44 mouse cellular contexts compared by ENCODE assay signal in the genomic region with DNA sequence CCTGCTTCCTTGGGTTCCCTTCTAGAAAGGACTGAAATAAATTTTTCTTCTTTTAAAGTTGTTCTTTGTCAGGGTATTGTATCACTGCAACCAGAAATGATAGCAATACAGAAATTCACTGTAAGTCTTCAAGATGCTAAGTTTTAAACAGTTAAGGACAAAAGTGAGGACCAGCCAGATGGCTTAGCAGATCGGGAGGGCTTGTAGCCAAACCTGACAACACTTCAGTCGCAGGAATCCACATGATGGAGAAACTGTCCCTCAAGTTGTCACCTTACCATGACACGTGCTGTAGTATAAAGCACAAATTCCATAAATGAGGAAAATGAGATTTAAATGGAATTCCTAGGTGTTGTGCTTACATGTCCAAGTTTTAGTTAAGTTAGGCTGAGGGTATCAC. TPM values are rescaled to one million over a fixed set of nuclear protein-coding genes. Genes with fewer than 3 reads are reported as not detected.
"Had no signal": no experiment of that assay in that cellular context is flagged by ENCODE, and none has a peak within 500 bp of the region (broad histone marks: within the 10 kb centered on the region; RNA-seq: fewer than 3 reads in every experiment).

No protein-coding gene starts in this region.

- H3K27me3 ChIP-seq: heart, embryonic 13.5 days; heart, embryonic 15.5 days; hindbrain, embryonic 13.5 days; hindbrain, embryonic 15.5 days; kidney, embryonic 15.5 days; limb, embryonic 13.5 days; limb, embryonic 15.5 days; liver, embryonic 12.5 days had no signal

- DNase-seq: gastrocnemius, postnatal 14 days; gastrocnemius, postnatal 36 days; heart, adult 18-20 months; heart, postnatal 14 days; heart, postnatal 36 days; kidney, adult 11 months; kidney, adult 2 months; kidney, adult 9 months; kidney, postnatal 14 days; kidney, postnatal 36 days; layer of hippocampus, adult 9-11 months; layer of hippocampus, postnatal 36 days; left cerebral cortex, postnatal 4 days had no signal

- H3K9ac ChIP-seq: heart, embryonic 13.5 days; heart, embryonic 15.5 days; hindbrain, embryonic 13.5 days; hindbrain, embryonic 15.5 days; kidney, embryonic 15.5 days; limb, embryonic 13.5 days; limb, embryonic 15.5 days; liver, embryonic 12.5 days; liver, embryonic 14.5 days had no signal

- H3K4me3 ChIP-seq: heart, embryonic 13.5 days; heart, embryonic 15.5 days; hindbrain, embryonic 13.5 days; hindbrain, embryonic 15.5 days; kidney, embryonic 15.5 days; limb, embryonic 13.5 days; limb, embryonic 15.5 days; liver, embryonic 12.5 days had no signal

- H3K27ac ChIP-seq: heart, embryonic 13.5 days; heart, embryonic 15.5 days; hindbrain, embryonic 13.5 days; hindbrain, embryonic 15.5 days; hindbrain, postnatal 0 days; kidney, embryonic 15.5 days; kidney, postnatal 0 days; limb, embryonic 13.5 days; limb, embryonic 15.5 days; liver, embryonic 12.5 days; liver, embryonic 14.5 days had no signal

- H3K4me2 ChIP-seq: heart, embryonic 11.5 days; heart, embryonic 13.5 days; heart, embryonic 15.5 days; hindbrain, embryonic 13.5 days; hindbrain, embryonic 15.5 days; kidney, embryonic 15.5 days; limb, embryonic 13.5 days; limb, embryonic 15.5 days; liver, embryonic 12.5 days had no signal

- H3K36me3 ChIP-seq: heart, embryonic 15.5 days; hindbrain, embryonic 15.5 days; limb, embryonic 15.5 days; liver, embryonic 12.5 days had no signal

- H3K9me3 ChIP-seq: heart, embryonic 13.5 days; heart, embryonic 15.5 days; hindbrain, embryonic 13.5 days; hindbrain, embryonic 15.5 days; kidney, embryonic 15.5 days; limb, embryonic 15.5 days; liver, embryonic 12.5 days had no signal

- ATAC-seq: hindbrain, postnatal 0 days; intestine, embryonic 16.5 days; liver, embryonic 12.5 days had no signal

RNA-seq across cellular contexts. Expression of gene Gm11084, which starts 3.3 kb away (rescaled TPM):
- total RNA-seq: gastrocnemius, adult 18-20 months; gastrocnemius, adult 8-10 months; gastrocnemius, postnatal 14 days; gastrocnemius, postnatal 36 days; heart, adult 18-20 months; heart, postnatal 14 days; heart, postnatal 36 days; hematopoietic stem cell, adult 5-6 weeks; hindbrain, postnatal 0 days; layer of hippocampus, adult 18-20 months; layer of hippocampus, adult 8-10 months; layer of hippocampus, postnatal 14 days; layer of hippocampus, postnatal 36 days; left cerebral cortex, adult 18-20 months; left cerebral cortex, adult 8-10 months; left cerebral cortex, postnatal 10 days; left cerebral cortex, postnatal 25 days; left cerebral cortex, postnatal 4 days; liver, adult 2 months had no signal
- polyA plus RNA-seq: gonadal fat pad, adult 2 months; heart, embryonic 11.5 days; heart, embryonic 13.5 days; heart, embryonic 15.5 days; heart, postnatal 0 days; hindbrain, embryonic 11.5 days; hindbrain, embryonic 13.5 days; hindbrain, embryonic 15.5 days; hindbrain, postnatal 0 days; intestine, embryonic 14.5 days; intestine, embryonic 16.5 days; kidney, adult 2 months; kidney, embryonic 15.5 days; kidney, postnatal 0 days; large intestine, adult 2 months; limb, embryonic 11.5 days; limb, embryonic 13.5 days; limb, embryonic 15.5 days; liver, adult 2 months; liver, embryonic 12.5 days; liver, embryonic 14.5 days; liver, embryonic 16.5 days had no signal
